Mouse (Mus musculus) urinary bladder, postnatal 25 days (tissue): Measurements from ENCODE around the gene Ric1.
A peak's percentile ranks its signal among the peaks of the same experiment; 100 is the strongest.
"Not testable (repeated sequence)": the region's sequence is repeated elsewhere in the genome, so short reads cannot be mapped to it uniquely, and the experiment has no call there.

Experiments used
- DNase-seq: peaks from one replicate; pipeline ENCODE4 v3.0.0; 2022; ENCODE audit warnings: low spot score

Ric1 gene

GRCm38 (mm10) chr19:29527299-29527698 lies 5.2 kb downstream of the Ric1 start:
- no peak for DNase-seq

GRCm38 (mm10) chr19:29528568-29528967 lies 6.5 kb downstream of the Ric1 start:
- DNase-seq = no peak

GRCm38 (mm10) chr19:29534030-29534429 lies 11.9 kb downstream of the Ric1 start:
- DNase-seq = no peak

DNA sequence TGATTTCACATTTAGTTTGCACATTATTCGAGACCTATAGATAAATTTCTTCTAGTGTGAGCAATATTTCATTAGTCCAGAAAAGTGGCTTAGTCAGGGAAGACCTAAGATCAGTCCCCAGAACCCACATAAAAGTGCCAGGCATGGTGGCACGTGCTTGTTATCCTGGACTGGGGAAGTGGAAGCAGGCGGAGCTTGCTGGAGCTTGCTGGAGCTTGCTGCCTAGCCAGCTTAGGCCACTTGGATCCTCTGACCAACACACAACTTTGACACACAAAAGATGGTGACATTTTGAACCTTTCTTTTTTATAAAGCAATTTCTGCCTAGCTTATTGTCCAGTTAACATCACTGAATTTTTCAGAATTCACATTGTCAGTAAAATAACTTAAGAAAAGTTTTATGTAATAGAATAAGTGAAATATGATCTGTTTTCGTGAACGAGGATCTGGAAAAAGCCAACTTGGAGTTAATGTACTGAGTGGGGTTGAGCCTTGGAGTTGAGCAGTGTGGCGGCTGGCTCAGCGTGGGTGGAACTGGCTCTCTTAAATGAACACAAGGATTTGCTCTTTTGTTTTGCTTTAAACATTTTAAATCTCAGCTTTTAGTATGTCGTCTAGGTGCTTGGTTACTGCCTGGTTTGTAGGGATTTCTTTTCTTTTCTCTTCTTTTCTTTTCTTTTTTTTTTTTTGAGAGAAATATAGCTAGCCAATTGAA lies 20.3 kb downstream of the Ric1 start:
- DNase-seq = no peak

DNA sequence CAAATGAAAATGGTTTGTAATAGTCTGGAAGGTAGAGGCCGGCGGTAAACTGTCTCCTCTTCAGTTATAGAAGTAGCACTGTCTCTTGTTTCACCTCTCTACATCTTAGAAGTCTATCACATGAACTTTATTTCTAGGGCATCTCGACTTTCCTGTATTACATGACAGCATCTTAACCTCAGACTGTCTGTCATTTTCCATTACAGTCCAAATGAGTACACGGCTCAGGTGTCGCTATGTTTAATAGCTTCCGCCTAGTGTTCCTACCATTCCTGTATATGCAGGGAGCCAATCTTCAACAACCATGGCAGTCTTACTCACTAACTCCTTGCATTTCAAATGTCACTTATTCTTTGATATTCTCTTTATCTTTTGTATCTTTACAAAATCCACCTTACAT lies 21.9 kb downstream of the Ric1 start:
- DNase-seq = no peak

GRCm38 (mm10) chr19:29550618-29551017 lies 28.5 kb downstream of the Ric1 start:
- no peak for DNase-seq

DNA sequence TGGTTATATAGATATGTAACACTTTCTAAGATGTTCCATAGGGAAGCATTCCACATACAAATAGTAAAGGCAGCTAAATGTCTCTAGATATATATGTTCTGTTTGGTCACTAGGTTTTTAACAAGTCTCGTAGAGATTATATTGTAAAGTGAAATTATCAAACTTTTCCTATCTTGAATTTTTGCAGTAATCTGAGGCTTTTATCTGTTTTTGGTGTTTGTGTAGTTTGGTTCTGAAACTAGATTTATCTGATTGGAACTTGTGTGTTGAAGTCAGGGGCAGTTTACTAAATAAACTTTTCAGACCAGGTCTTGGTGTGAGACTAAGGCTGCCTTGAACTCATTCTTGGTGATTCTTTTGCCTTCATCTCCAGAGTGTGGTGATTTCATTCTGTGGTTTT lies 29.0 kb downstream of the Ric1 start:
- DNase-seq = no peak

- DNase-seq = not testable (repeated sequence)
Observed at GRCm38 (mm10) chr19:29551980-29552379, 29.9 kb downstream of the Ric1 start.

DNA sequence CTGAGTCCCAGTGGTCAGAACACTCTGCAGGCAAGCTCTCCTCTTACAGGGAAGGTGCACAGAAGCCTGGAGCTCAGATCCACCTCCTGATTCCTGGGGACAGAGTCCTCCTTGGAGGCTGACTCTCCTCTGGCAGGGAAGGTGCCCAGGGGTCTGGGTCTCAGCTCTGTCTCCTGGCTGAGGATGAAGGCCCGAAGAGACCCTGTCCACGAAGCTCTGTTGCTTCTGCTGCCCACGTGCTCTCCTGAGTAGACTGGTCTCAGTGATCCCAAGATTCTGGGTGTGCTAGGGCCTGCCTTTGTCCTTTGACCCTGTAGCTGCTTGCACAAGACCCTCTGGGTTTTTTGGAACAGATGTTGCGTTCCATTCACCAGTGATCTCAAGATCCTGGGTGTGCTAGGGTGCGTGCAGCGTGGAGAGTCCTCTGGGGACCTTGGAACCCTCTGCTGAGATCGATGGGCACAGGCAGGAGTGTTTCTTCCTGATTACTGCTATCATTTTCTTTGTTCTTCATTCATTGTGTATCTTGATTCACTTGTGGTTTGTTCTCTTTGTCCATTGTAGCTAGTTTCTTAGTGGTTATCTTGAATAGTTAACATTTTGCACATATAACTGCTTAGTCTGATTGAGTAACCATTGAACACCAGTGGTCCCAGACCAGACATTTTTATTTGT lies 35.2 kb downstream of the Ric1 start:
- DNase-seq = not testable (repeated sequence)

DNA sequence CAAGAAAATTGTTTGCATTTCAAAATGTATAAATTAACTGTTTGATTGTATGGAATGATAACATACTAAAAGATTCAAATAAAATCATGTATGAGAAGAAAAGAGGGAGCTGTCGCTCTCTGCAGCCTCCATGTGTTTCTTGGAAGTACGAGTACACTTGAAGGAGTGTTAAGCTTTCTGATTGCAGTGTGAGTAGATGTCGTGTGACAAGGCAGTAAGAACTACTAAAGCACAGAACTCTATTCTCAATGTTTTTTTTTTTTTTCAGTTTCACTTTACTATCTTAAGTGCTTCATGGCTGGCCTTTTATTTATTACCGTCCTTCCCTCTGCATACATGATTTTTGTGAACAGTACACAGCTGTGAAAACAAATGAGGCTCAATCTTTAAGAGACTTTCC lies 40.1 kb downstream of the Ric1 start:
- DNase-seq = no peak

DNA sequence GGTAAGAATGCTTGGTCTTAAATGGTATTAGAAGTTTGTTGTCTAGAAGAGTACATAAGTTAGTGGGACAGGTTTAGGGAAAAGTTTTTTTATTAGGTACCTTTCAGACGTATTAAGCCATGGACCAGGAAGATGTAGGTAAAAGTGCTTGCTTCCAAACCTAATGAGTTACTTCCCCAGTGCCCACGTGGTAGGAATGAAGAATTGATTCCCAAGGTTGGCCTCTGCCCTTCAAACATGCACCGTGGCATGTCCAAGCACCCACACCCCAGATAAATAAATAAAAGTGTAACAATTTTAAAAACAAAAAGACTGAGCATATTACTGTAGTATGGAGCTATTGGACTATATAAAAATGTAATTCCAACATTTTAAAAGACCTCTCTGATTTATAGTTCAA lies 40.5 kb downstream of the Ric1 start:
- no peak for DNase-seq

GRCm38 (mm10) chr19:29563258-29563779 lies 41.2 kb downstream of the Ric1 start:
- DNase-seq = peak; percentile 35

GRCm38 (mm10) chr19:29566512-29566911 lies 44.4 kb downstream of the Ric1 start:
- no peak for DNase-seq

DNA sequence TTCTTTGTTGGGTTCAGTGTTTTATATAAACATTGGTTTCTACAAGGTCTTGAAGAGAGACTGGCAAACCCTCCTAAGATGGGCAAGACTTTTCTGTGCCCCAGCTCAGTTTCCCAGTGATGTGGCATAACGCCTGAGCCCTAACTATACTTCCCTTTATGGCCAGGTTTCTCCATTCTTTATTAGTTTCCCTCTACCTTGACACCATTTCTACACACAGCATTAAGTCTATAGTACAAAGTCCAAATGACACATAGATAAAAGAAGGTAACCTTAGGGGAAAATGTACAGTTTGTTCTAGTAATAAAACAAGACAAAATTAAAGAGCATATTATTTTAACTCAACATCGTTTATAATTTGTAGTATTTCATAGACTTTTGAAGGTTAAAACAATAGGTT lies 60.4 kb downstream of the Ric1 start:
- DNase-seq = no peak

- no peak for DNase-seq
Observed at GRCm38 (mm10) chr19:29583734-29584133, 61.7 kb downstream of the Ric1 start.

DNA sequence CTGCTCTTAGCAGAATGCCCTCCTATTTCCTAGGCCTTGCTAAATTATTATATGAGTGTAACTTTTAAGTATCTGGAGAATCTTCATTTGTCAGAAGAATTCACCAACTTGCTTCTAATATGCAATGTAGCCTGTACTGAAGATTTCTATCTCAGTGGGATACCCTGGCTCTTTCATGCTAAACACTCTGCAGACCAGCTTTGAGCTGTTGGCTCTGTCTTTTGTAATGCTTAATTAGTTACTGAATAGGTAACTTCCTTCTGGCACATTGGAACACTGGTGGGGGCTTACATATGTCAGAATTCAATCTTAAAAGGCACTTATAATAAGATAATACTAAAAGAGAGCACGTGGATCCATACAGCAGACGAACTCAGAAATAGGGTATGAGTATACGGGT lies 71.7 kb downstream of the Ric1 start:
- not testable (repeated sequence) for DNase-seq

DNA sequence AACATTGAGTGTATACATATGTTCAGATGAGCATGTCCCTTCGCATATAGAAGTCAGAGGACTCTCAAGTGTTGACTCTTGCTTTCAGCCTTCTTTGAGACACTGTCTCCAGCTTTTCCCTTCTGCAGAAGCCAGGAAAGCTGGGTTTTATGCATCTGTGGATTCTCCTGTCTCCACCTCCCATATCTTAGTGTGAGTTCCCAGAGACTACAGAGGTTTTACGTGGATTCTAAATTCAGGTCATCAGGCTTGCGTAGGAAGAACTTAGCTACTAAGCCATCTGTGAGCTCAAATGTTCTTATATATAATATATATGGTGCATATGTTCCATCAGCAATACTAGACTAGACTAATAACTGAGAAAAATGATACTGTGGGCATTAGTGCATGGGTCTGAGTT lies 74.2 kb downstream of the Ric1 start:
- DNase-seq = no peak

GRCm38 (mm10) chr19:29596985-29597384 lies 74.9 kb downstream of the Ric1 start:
- no peak for DNase-seq

- no peak for DNase-seq
Observed at GRCm38 (mm10) chr19:29598981-29599380, 76.9 kb downstream of the Ric1 start.

- no peak for DNase-seq
Observed at GRCm38 (mm10) chr19:29603548-29604353, 81.7 kb downstream of the Ric1 start.

DNA sequence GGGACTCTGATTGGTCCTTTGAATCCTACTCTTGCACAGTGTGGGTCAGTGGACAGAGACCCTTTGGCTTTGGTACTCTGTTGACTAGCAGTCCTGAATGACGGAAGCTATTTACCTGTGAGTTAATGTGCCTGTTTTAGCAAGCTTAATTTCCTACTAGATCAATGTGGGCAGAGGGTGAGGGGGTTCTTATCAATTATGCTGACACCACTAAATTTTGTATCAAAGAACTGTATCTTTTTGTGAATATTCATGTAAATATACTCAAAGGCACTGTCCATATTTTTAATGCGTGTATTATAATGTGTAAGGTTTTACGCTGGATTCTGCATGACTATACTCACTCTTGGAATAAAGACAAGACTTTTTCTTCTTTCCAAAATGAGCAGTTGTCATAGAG lies 82.6 kb downstream of the Ric1 start:
- DNase-seq = no peak

GRCm38 (mm10) chr19:29607521-29607920 lies 85.4 kb downstream of the Ric1 start:
- no peak for DNase-seq

DNA sequence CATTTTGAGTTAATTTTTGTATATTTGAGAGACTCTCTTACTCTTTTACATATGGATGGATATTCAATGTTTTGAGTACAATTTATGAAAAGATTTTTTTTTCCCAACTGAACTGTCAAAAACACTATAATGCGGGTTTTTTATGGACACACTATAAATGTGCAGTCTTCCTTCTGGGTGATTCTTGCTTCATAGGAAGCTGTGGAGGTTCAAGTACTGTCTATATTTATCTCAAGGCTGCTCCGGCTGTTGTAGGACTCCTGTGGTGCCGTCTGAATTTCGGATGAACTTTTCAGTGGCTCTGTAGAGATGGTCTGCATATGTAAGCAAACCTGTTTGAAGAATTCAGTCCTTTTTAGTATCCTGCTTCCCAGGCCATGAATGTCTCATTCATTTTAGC lies 86.1 kb downstream of the Ric1 start:
- no peak for DNase-seq
